Mouse (Mus musculus) heart, embryonic 14.5 days (tissue): ENCODE results near the gene Ppip5k1. TPM values are rescaled to one million over a fixed set of nuclear protein-coding genes. Genes with fewer than 3 reads are reported as not detected.

Source experiments
- ATAC-seq: fragments of 200-750 bp; cut with Nextera tagmentation; 2 replicates; pipeline ENCODE4 v1.8.0; 2017; ENCODE audit warnings: low read depth, moderate TSS enrichment; ENCODE audit not compliant: insufficient number of reproducible peaks, insufficient read depth, low FRiP score
- H3K27ac ChIP-seq, 2 experiments: fragments of 200-500 bp in 1 of 2; fragments of 300-500 bp in 1 of 2; sonication (generic) in 1 of 2; replicated peaks in 1 of 2; 2 replicates each; pipeline ENCODE4 v1.5.1; 2012 to 2014; ENCODE audit warnings: low read depth in 2 of 2, low read length in 2 of 2, control low read depth in 1 of 2, mild to moderate bottlenecking in 1 of 2, mixed read lengths in 1 of 2; ENCODE audit not compliant: control insufficient read depth in 1 of 2, insufficient read depth in 1 of 2
- H3K27me3 ChIP-seq: fragments of 300-500 bp; sonication (generic); 2 replicates; pipeline ENCODE4 v1.6.1; 2014; ENCODE audit warnings: mild to moderate bottlenecking, low read length, control low read depth; ENCODE audit not compliant: control insufficient read depth, insufficient read depth
- H3K36me3 ChIP-seq: fragments of 300-500 bp; sonication (generic); 2 replicates; pipeline ENCODE4 v1.6.1; 2014; ENCODE audit warnings: mild to moderate bottlenecking, control low read depth, low read length, mixed read lengths; ENCODE audit not compliant: control insufficient read depth, insufficient read depth
- H3K4me1 ChIP-seq, 2 experiments: fragments of 200-500 bp in 1 of 2; fragments of 300-500 bp in 1 of 2; sonication (generic) in 1 of 2; 2 replicates each; pipeline ENCODE4 v1.6.1; 2012 to 2014; ENCODE audit warnings: low read length in 2 of 2, control low read depth in 1 of 2, mixed read lengths in 1 of 2; ENCODE audit not compliant: control insufficient read depth in 2 of 2, insufficient read depth in 2 of 2
- H3K4me2 ChIP-seq: fragments of 300-500 bp; sonication (generic); 2 replicates; pipeline ENCODE4 v1.6.1; 2014; ENCODE audit warnings: mild to moderate bottlenecking, low read length
- H3K4me3 ChIP-seq, 2 experiments: fragments of 200-500 bp in 1 of 2; fragments of 300-500 bp in 1 of 2; sonication (generic) in 1 of 2; 2 replicates each; pipeline ENCODE4 v1.5.1; 2012 to 2014; ENCODE audit warnings: low read length in 2 of 2, mild to moderate bottlenecking in 2 of 2, control low read depth in 1 of 2, low read depth in 1 of 2, moderate library complexity in 1 of 2; ENCODE audit not compliant: control insufficient read depth in 1 of 2, insufficient read depth in 1 of 2
- H3K9ac ChIP-seq: fragments of 300-500 bp; sonication (generic); 2 replicates; pipeline ENCODE4 v1.6.1; 2014; ENCODE audit warnings: mild to moderate bottlenecking, low read length
- H3K9me3 ChIP-seq: fragments of 300-500 bp; sonication (generic); 2 replicates; pipeline ENCODE4 v1.6.1; 2016; ENCODE audit warnings: low read length, control low read depth; ENCODE audit not compliant: control insufficient read depth
- WGBS: fragments of 180-500 bp; shearing (Covaris S2); extraction: QIAGEN DNeasy Blood & Tissue Kit; methylation state at CpG from one replicate; pipeline ENCODE4 v1.1.7; 2014; 5-methylcytosine and 5-hydroxymethylcytosine counted together
- polyA plus RNA-seq: library from polyadenylated mRNA; unstranded; fragments of >200 nt; fragmentation: Nextera tagmentation; extraction: Ambion mirVana; gene quantifications from 2 replicates; pipeline ENCODE4 v1.2.1, GENCODE M21; 2014

Ppip5k1 gene
- polyA plus RNA-seq, 1 experiment from 2014 or later, result 12.8 TPM

- no peaks in the 10 kb centered on the region for H3K36me3 ChIP-seq
- peaks cover 19% of the 10 kb centered on the region; the same call in 1 of the 2 replicates for H3K27me3 ChIP-seq
- no peak for ATAC-seq
- H3K27ac ChIP-seq, result no peak overlapping the region
- H3K9ac ChIP-seq, result no peak overlapping the region
- WGBS, result 65% methylated on average over 5 of the region's 5 CpGs
- H3K4me3 ChIP-seq, result no peak overlapping the region
- no peak overlapping the region for H3K4me2 ChIP-seq
- peaks cover 34 to 44% of the 10 kb centered on the region in 2 experiments for H3K4me1 ChIP-seq
- H3K9me3 ChIP-seq, result no peaks in the 10 kb centered on the region
Observed at GRCm38 (mm10) chr2:121292316-121293013, 62.7 kb downstream of the Ppip5k1 start.

GRCm38 (mm10) chr2:121289730-121290540, 65.3 kb downstream of the Ppip5k1 start:
- ATAC-seq, result no peak
- no peaks in the 10 kb centered on the region for H3K9me3 ChIP-seq

GRCm38 (mm10) chr2:121288901-121289729, 66.1 kb downstream of the Ppip5k1 start, which contains the start of gene Map1a:
Gene Map1a (plus strand): TSS chr2:121289600.
- Histone ChIP-seq H3K4me1 (peaks cover 11 to 12% of the 10 kb centered on the region in 2 experiments), H3K9ac (peak within 1 kb of the TSS; percentile 70), H3K9me3 (no peaks in the 10 kb centered on the region), H3K27ac (0 out of 4 replicates have a peak within 1 kb of the TSS, but pooled peaks of 1 of the 2 experiments have one; percentile 46), H3K4me2 (peak within 1 kb of the TSS; percentile 95), H3K27me3 (peaks cover 13% of the 10 kb centered on the region; the same call in 1 of the 2 replicates), H3K36me3 (no peaks in the 10 kb centered on the region), H3K4me3 (peak within 1 kb of the TSS; percentile 62 to 69)
- under 1% methylated on average over 48 of the region's 48 CpGs for WGBS
- ATAC-seq, result peak; percentile 90

More at GRCm38 (mm10) chr2:121289730-121290540, 65.3 kb downstream of the Ppip5k1 start:
- Histone ChIP-seq H3K27ac (no peak overlapping the region), H3K4me3 (peak overlapping the region; percentile 56 to 62), H3K4me1 (peaks cover 19 to 20% of the 10 kb centered on the region in 2 experiments), H3K36me3 (no peaks in the 10 kb centered on the region), H3K27me3 (peaks cover 13% of the 10 kb centered on the region; the same call in 1 of the 2 replicates), H3K4me2 (peak overlapping the region; percentile 95), H3K9ac (peak overlapping the region; percentile 61)
- WGBS, result 4% methylated on average over 36 of the region's 36 CpGs

GRCm38 (mm10) chr2:121287850-121288249, 67.3 kb downstream of the Ppip5k1 start:
- Histone ChIP-seq H3K27me3 (peaks cover 13% of the 10 kb centered on the region; the same call in 1 of the 2 replicates), H3K36me3 (no peaks in the 10 kb centered on the region), H3K4me2 (no peak overlapping the region), H3K4me1 (peaks cover 4 to 5% of the 10 kb centered on the region in 2 experiments; a peak in 2 of 4 replicates), H3K4me3 (no peak overlapping the region), H3K27ac (no peak overlapping the region), H3K9me3 (no peaks in the 10 kb centered on the region), H3K9ac (no peak overlapping the region)
- no peak for ATAC-seq
- 66% methylated on average over 2 of the region's 2 CpGs for WGBS

GRCm38 (mm10) chr2:121271928-121272516, 83.2 kb downstream of the Ppip5k1 start:
- no peak for ATAC-seq
- Histone ChIP-seq H3K9ac (peak overlapping the region; percentile 64), H3K36me3 (peaks cover 30% of the 10 kb centered on the region), H3K9me3 (no peaks in the 10 kb centered on the region), H3K27me3 (no peaks in the 10 kb centered on the region), H3K4me3 (peak overlapping the region in 1 of 2 experiments; percentile 95; a peak in 2 of 4 replicates), H3K27ac (peak overlapping the region; percentile 29 to 43), H3K4me2 (peak overlapping the region; percentile 71), H3K4me1 (peaks cover 2 to 8% of the 10 kb centered on the region in 2 experiments; a peak in 2 of 4 replicates)
- 30% methylated on average over 4 of the region's 4 CpGs for WGBS

GRCm38 (mm10) chr2:121271236-121271927, 83.8 kb downstream of the Ppip5k1 start, which contains the start of gene Trp53bp1:
Gene Trp53bp1 (minus strand): TSS chr2:121271407.
- peak within 1 kb of the TSS; percentile 76 for H3K4me2 ChIP-seq
- WGBS, result 2% methylated on average over 37 of the region's 37 CpGs
- ATAC-seq, result peak; percentile 96

More at GRCm38 (mm10) chr2:121271236-121271927, 83.8 kb downstream of the Ppip5k1 start, which contains the start of gene Trp53bp1:
- H3K27ac ChIP-seq, result peak within 1 kb of the TSS; percentile 49 to 74
- H3K4me1 ChIP-seq, result peaks cover 2 to 8% of the 10 kb centered on the region in 2 experiments; a peak in 2 of 4 replicates
- no peaks in the 10 kb centered on the region for H3K27me3 ChIP-seq
- H3K36me3 ChIP-seq, result peaks cover 36% of the 10 kb centered on the region
- peak within 1 kb of the TSS; percentile 84 for H3K9ac ChIP-seq
- no peaks in the 10 kb centered on the region for H3K9me3 ChIP-seq
- H3K4me3 ChIP-seq, result peak within 1 kb of the TSS; percentile 89 to 95
